Comparison of ENCODE assay signal across 20 mouse cellular contexts in the genomic region with DNA sequence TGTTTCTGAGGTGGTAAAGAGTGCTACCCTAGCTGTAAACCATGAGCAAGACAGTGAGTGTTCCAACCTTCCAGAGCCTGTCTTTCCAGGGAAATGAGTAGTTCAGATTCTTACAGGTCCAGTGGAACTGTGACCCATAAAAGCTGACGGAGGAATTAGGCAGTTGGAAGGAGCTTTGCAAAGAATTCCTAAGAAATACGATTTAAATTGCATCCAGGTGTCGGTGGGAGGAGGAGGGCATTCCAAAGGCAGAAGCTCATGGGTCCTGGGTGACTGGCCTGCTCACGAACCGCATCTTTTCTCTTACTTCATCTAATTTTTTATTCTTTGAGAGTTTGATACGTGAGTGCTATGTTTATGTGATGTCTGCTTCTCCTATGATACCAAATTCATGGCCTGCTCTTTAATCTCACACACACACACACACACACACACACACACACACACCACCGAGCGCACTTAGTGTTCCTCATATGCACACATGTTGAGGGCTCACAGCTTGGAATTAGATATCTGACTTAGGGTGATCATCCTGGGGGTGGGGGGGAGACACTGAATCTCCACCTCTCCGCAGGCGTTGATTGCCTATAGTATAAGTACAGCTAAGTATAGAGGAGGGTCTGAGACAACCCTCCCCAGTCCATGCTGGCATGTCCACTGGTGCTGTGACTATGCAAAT.
DNase-seq lines count a peak whose midpoint lies in the region; ATAC-seq and TF ChIP-seq lines count a peak whose summit lies in the region.
"Had no signal": no experiment of that assay in that cellular context is flagged by ENCODE, and none has a peak within 500 bp of the region (broad histone marks: within the 10 kb centered on the region; RNA-seq: fewer than 3 reads in every experiment).

No protein-coding gene starts in this region.

- CTCF ChIA-PET in Patski (lab: Charles Lee), result interaction anchor here (1.5 to 1.6 kb wide), 2 partner anchors 10 to 11 kb away, joined by 6 to 7 read pairs; no protein-coding TSS in a partner anchor

- H3K9ac ChIP-seq in limb, embryonic 14.5 days (ENCODE audit: low read depth, low read length, severe bottlenecking), result no peak overlapping the region
- no peak overlapping the region for H3K9ac ChIP-seq in intestine, embryonic 15.5 days
- H3K9ac ChIP-seq: forebrain, postnatal 0 days; heart, embryonic 15.5 days; liver, postnatal 0 days; midbrain, embryonic 15.5 days had no signal

- in situ Hi-C loops in Patski (cut with MboI; ENCODE audit: low pct_unique_long_range_greater_than_20kb), result no loop called here

- peak overlapping the region; percentile 53 for H3K27ac ChIP-seq in limb, embryonic 14.5 days (replicated peaks; ENCODE audit: low read depth, low read length)
- no peak overlapping the region for H3K27ac ChIP-seq in intestine, embryonic 15.5 days
- H3K27ac ChIP-seq: forebrain, embryonic 10.5 days; heart, embryonic 15.5 days; midbrain, embryonic 15.5 days had no signal

- H3K9me3 ChIP-seq in limb, embryonic 14.5 days (ENCODE audit: control insufficient read depth, low read length), result no peaks in the 10 kb centered on the region; the same call in 1 of the 2 replicates
- no peaks in the 10 kb centered on the region for H3K9me3 ChIP-seq in intestine, embryonic 15.5 days
- H3K9me3 ChIP-seq: heart, embryonic 15.5 days; midbrain, embryonic 15.5 days had no signal

- peaks cover 22% of the 10 kb centered on the region; the same call in 1 of the 2 replicates for H3K4me1 ChIP-seq in limb, embryonic 14.5 days (ENCODE audit: control insufficient read depth, insufficient read depth, low read length)
- no peaks in the 10 kb centered on the region for H3K4me1 ChIP-seq in intestine, embryonic 15.5 days (replicated peaks)
- H3K4me1 ChIP-seq: heart, embryonic 15.5 days; midbrain, embryonic 15.5 days had no signal

- peak; percentile 86 for ATAC-seq in Patski
- ATAC-seq in limb, embryonic 14.5 days (ENCODE audit: low FRiP score, low read depth), result peak; percentile 91
- ATAC-seq in intestine, embryonic 15.5 days, result no peak
- ATAC-seq: forebrain, postnatal 0 days; liver, postnatal 0 days; midbrain, embryonic 15.5 days had no signal

- no peaks in the 10 kb centered on the region for H3K36me3 ChIP-seq in limb, embryonic 14.5 days (ENCODE audit: control insufficient read depth, insufficient read depth, low read length)
- H3K36me3 ChIP-seq in intestine, embryonic 15.5 days, result 0 out of 2 replicates have a peak, but pooled peaks cover 3% of the 10 kb centered on the region
- H3K36me3 ChIP-seq: heart, embryonic 15.5 days; midbrain, embryonic 15.5 days had no signal

- H3K4me2 ChIP-seq in limb, embryonic 14.5 days (replicated peaks; ENCODE audit: low read depth, low read length, severe bottlenecking), result no peak overlapping the region
- H3K4me2 ChIP-seq in intestine, embryonic 15.5 days (replicated peaks), result no peak overlapping the region
- H3K4me2 ChIP-seq: heart, embryonic 15.5 days; midbrain, embryonic 15.5 days had no signal

- H3K27me3 ChIP-seq in Patski, result no peaks in the 10 kb centered on the region
- no peaks in the 10 kb centered on the region for H3K27me3 ChIP-seq in limb, embryonic 14.5 days (ENCODE audit: control insufficient read depth, insufficient read depth, low read length)
- H3K27me3 ChIP-seq in intestine, embryonic 15.5 days (replicated peaks), result no peaks in the 10 kb centered on the region
- H3K27me3 ChIP-seq: heart, embryonic 15.5 days; midbrain, embryonic 15.5 days had no signal

- no peak for TF ChIP-seq POLR2A in limb, embryonic 14.5 days (IDR thresholded peaks at IDR 0.05; ENCODE audit: borderline replicate concordance, extremely low read depth, insufficient read depth, insufficient read length)

- WGBS in limb, embryonic 14.5 days, result 37% methylated on average over 10 of the region's 10 CpGs
- WGBS in intestine, embryonic 15.5 days, result 71% methylated on average over 10 of the region's 10 CpGs

- no peak for TF ChIP-seq CTCF in Patski (IDR thresholded peaks at IDR 0.05)

- H3K4me3 ChIP-seq in limb, embryonic 14.5 days (replicated peaks; ENCODE audit: low read length), result no peak overlapping the region
- no peak overlapping the region for H3K4me3 ChIP-seq in intestine, embryonic 15.5 days (replicated peaks)
- H3K4me3 ChIP-seq: forebrain, embryonic 10.5 days; heart, embryonic 15.5 days; midbrain, embryonic 15.5 days had no signal

- DNase-seq in Patski (ENCODE audit: low read depth, low spot score), result peak; percentile 55
- peak; percentile 17 for DNase-seq in embryo, embryonic 9.5 days (ENCODE audit: extremely low spot score)
- DNase-seq in fibroblast of lung, adult 2 months (ENCODE audit: low read depth), result peak; percentile 49
- DNase-seq in limb, embryonic 14.5 days (ENCODE audit: low spot score), result peak; percentile 78
- no peak for DNase-seq in thymus, postnatal 36 days
- no peak for DNase-seq in right cerebral cortex, adult 18-20 months
- no peak for DNase-seq in kidney, postnatal 10 days
- DNase-seq: adrenal gland, adult 8-10 months; cerebellum, adult 9-10 months; forebrain, postnatal 0 days; heart, adult 18-20 months; kidney, adult 9 months; liver; liver, postnatal 0 days; lung, postnatal 10 days; thymus, postnatal 14 days had no signal

- POLR2A ChIA-PET in Patski (lab: Charles Lee), result no interaction called here

Comparison
In these comparisons a context has a peak if more than half of its experiments do, and no peak if none do; other contexts are left out.
1. DNase-seq: peak in Patski (single experiment), embryo, embryonic 9.5 days (single experiment), fibroblast of lung, adult 2 months (single experiment) and limb, embryonic 14.5 days (single experiment); none in thymus, postnatal 36 days (0 of 2), right cerebral cortex, adult 18-20 months (single experiment) and kidney, postnatal 10 days (single experiment).